Mouse (Mus musculus) forebrain, embryonic 13.5 days (tissue): ENCODE measurements at regions not wholly inside any gene's neighbourhood (a gene's known extent, or its start where the extent isn't known, plus 50 kb on each side); places are given as distances from the start of the nearest gene placed in this dataset.

Source experiments
- ATAC-seq: fragments of 200-750 bp; cut with Nextera tagmentation; 2 replicates; pipeline ENCODE4 v1.8.0; 2017
- H3K27ac ChIP-seq: fragments of 300-500 bp; sonication (generic); 2 replicates; pipeline ENCODE4 v1.5.1; 2015; ENCODE audit warnings: inconsistent platforms, mild to moderate bottlenecking, moderate library complexity
- H3K27me3 ChIP-seq: fragments of 300-500 bp; sonication (generic); 2 replicates; pipeline ENCODE4 v1.6.1; 2015; ENCODE audit warnings: mild to moderate bottlenecking, inconsistent platforms
- H3K36me3 ChIP-seq: fragments of 300-500 bp; sonication (generic); 2 replicates; pipeline ENCODE4 v1.6.1; 2015; ENCODE audit warnings: mild to moderate bottlenecking, inconsistent platforms; ENCODE audit not compliant: poor library complexity, severe bottlenecking
- H3K4me1 ChIP-seq: fragments of 300-500 bp; sonication (generic); 2 replicates; pipeline ENCODE4 v1.6.1; 2015; ENCODE audit warnings: inconsistent platforms
- H3K4me2 ChIP-seq: fragments of 300-500 bp; sonication (generic); 2 replicates; pipeline ENCODE4 v1.6.1; 2015; ENCODE audit warnings: inconsistent platforms, mild to moderate bottlenecking, moderate library complexity
- H3K4me3 ChIP-seq: fragments of 300-500 bp; sonication (generic); 2 replicates; pipeline ENCODE4 v1.5.1; 2015; ENCODE audit warnings: mild to moderate bottlenecking, inconsistent platforms
- H3K9ac ChIP-seq: fragments of 300-500 bp; sonication (generic); 2 replicates; pipeline ENCODE4 v1.6.1; 2015; ENCODE audit warnings: mild to moderate bottlenecking, inconsistent platforms
- H3K9me3 ChIP-seq: fragments of 300-500 bp; sonication (generic); replicated peaks from 2 replicates; pipeline ENCODE4 v1.6.1; 2016; ENCODE audit warnings: inconsistent platforms
- WGBS: fragments of 180-500 bp; shearing (Covaris S2); methylation state at CpG from one replicate; pipeline ENCODE4 v1.1.7; 2015; 5-methylcytosine and 5-hydroxymethylcytosine counted together

- no peak overlapping the region for H3K4me2 ChIP-seq
- no peak overlapping the region for H3K4me3 ChIP-seq
- no peaks in the 10 kb centered on the region for H3K27me3 ChIP-seq
- no peaks in the 10 kb centered on the region for H3K9me3 ChIP-seq
- H3K36me3 ChIP-seq = no peaks in the 10 kb centered on the region
- 76% methylated on average over 1 of the region's 1 CpGs for WGBS
- no peaks in the 10 kb centered on the region for H3K4me1 ChIP-seq
- H3K9ac ChIP-seq = no peak overlapping the region
- ATAC-seq = no peak
- H3K27ac ChIP-seq = no peak overlapping the region
Observed at GRCm38 (mm10) chr15:63286026-63286425, 559.0 kb downstream of the Gsdmc2 start.

- ATAC-seq = no peak
- H3K27ac ChIP-seq = no peak overlapping the region
- no peak overlapping the region for H3K4me2 ChIP-seq
- H3K27me3 ChIP-seq = no peaks in the 10 kb centered on the region
- WGBS = 90% methylated on average over 2 of the region's 2 CpGs
- H3K4me1 ChIP-seq = no peaks in the 10 kb centered on the region
- no peak overlapping the region for H3K4me3 ChIP-seq
- H3K9me3 ChIP-seq = no peaks in the 10 kb centered on the region
- H3K36me3 ChIP-seq = no peaks in the 10 kb centered on the region
- no peak overlapping the region for H3K9ac ChIP-seq
Observed at GRCm38 (mm10) chr15:63270381-63270780, 574.6 kb downstream of the Gsdmc2 start.

GRCm38 (mm10) chr15:63265845-63266244 lies 579.1 kb downstream of the Gsdmc2 start:
- H3K9ac ChIP-seq = no peak overlapping the region
- no peak overlapping the region for H3K27ac ChIP-seq
- H3K4me3 ChIP-seq = no peak overlapping the region
- 91% methylated on average over 1 of the region's 1 CpGs for WGBS
- no peaks in the 10 kb centered on the region for H3K4me1 ChIP-seq
- ATAC-seq = no peak
- no peaks in the 10 kb centered on the region for H3K27me3 ChIP-seq
- H3K9me3 ChIP-seq = no peaks in the 10 kb centered on the region
- no peaks in the 10 kb centered on the region for H3K36me3 ChIP-seq
- no peak overlapping the region for H3K4me2 ChIP-seq

- ATAC-seq = no peak
- H3K4me1 ChIP-seq = no peaks in the 10 kb centered on the region
- no peak overlapping the region for H3K27ac ChIP-seq
- H3K27me3 ChIP-seq = no peaks in the 10 kb centered on the region
- WGBS = 89% methylated on average over 2 of the region's 2 CpGs
- H3K4me2 ChIP-seq = no peak overlapping the region
- no peaks in the 10 kb centered on the region for H3K36me3 ChIP-seq
- no peak overlapping the region for H3K4me3 ChIP-seq
- no peaks in the 10 kb centered on the region for H3K9me3 ChIP-seq
- no peak overlapping the region for H3K9ac ChIP-seq
Observed at GRCm38 (mm10) chr15:63255736-63256135, 589.2 kb downstream of the Gsdmc2 start.

GRCm38 (mm10) chr15:63252781-63253340 lies 592.1 kb downstream of the Gsdmc2 start:
- no peak for ATAC-seq
- Histone ChIP-seq H3K4me3 (no peak overlapping the region), H3K27ac (no peak overlapping the region), H3K27me3 (no peaks in the 10 kb centered on the region), H3K4me1 (no peaks in the 10 kb centered on the region), H3K9me3 (no peaks in the 10 kb centered on the region), H3K4me2 (no peak overlapping the region), H3K36me3 (no peaks in the 10 kb centered on the region), H3K9ac (no peak overlapping the region)
- 69% methylated on average over 1 of the region's 1 CpGs for WGBS

- WGBS = 81% methylated on average over 3 of the region's 3 CpGs
Observed at GRCm38 (mm10) chr15:63238601-63239000, 606.4 kb downstream of the Gsdmc2 start.

GRCm38 (mm10) chr15:63218393-63219060 lies 626.5 kb downstream of the Gsdmc2 start:
- no peak overlapping the region for H3K4me2 ChIP-seq
- 0 out of 2 replicates have a peak, but pooled peaks have one; percentile 4 for ATAC-seq
- no peak overlapping the region for H3K9ac ChIP-seq
- H3K36me3 ChIP-seq = no peaks in the 10 kb centered on the region
- H3K27me3 ChIP-seq = no peaks in the 10 kb centered on the region
- no peak overlapping the region for H3K27ac ChIP-seq
- no peaks in the 10 kb centered on the region for H3K4me1 ChIP-seq
- no peaks in the 10 kb centered on the region for H3K9me3 ChIP-seq
- 56% methylated on average over 2 of the region's 2 CpGs for WGBS
- H3K4me3 ChIP-seq = no peak overlapping the region

More at GRCm38 (mm10) chr15:63238601-63239000, 606.4 kb downstream of the Gsdmc2 start:
- H3K4me1 ChIP-seq = no peaks in the 10 kb centered on the region
- no peaks in the 10 kb centered on the region for H3K9me3 ChIP-seq
- H3K36me3 ChIP-seq = no peaks in the 10 kb centered on the region
- no peak overlapping the region for H3K4me3 ChIP-seq
- H3K4me2 ChIP-seq = no peak overlapping the region
- no peak overlapping the region for H3K27ac ChIP-seq
- ATAC-seq = no peak
- H3K27me3 ChIP-seq = no peaks in the 10 kb centered on the region
- H3K9ac ChIP-seq = no peak overlapping the region

- Histone ChIP-seq H3K27ac (no peak overlapping the region), H3K9me3 (no peaks in the 10 kb centered on the region), H3K9ac (no peak overlapping the region), H3K4me1 (no peaks in the 10 kb centered on the region), H3K27me3 (no peaks in the 10 kb centered on the region), H3K4me2 (no peak overlapping the region), H3K4me3 (no peak overlapping the region), H3K36me3 (no peaks in the 10 kb centered on the region)
- 90% methylated on average over 1 of the region's 1 CpGs for WGBS
- ATAC-seq = peak; percentile 24; the same call in 1 of the 2 replicates
Observed at GRCm38 (mm10) chr15:63205150-63205549, 639.8 kb downstream of the Gsdmc2 start.

- 95% methylated on average over 2 of the region's 2 CpGs for WGBS
- Histone ChIP-seq H3K9me3 (no peaks in the 10 kb centered on the region), H3K27ac (no peak overlapping the region), H3K4me1 (no peaks in the 10 kb centered on the region), H3K36me3 (no peaks in the 10 kb centered on the region), H3K4me2 (no peak overlapping the region), H3K27me3 (no peaks in the 10 kb centered on the region), H3K4me3 (no peak overlapping the region), H3K9ac (no peak overlapping the region)
- no peak for ATAC-seq
Observed at GRCm38 (mm10) chr15:63195031-63195430, 649.9 kb downstream of the Gsdmc2 start.

GRCm38 (mm10) chr15:63194492-63194797 lies 650.5 kb downstream of the Gsdmc2 start:
- H3K4me1 ChIP-seq = no peaks in the 10 kb centered on the region
- H3K9ac ChIP-seq = no peak overlapping the region
- ATAC-seq = no peak
- H3K4me3 ChIP-seq = no peak overlapping the region
- H3K9me3 ChIP-seq = no peaks in the 10 kb centered on the region
- H3K27ac ChIP-seq = no peak overlapping the region
- H3K36me3 ChIP-seq = no peaks in the 10 kb centered on the region
- H3K27me3 ChIP-seq = no peaks in the 10 kb centered on the region
- 29% methylated on average over 1 of the region's 1 CpGs for WGBS
- H3K4me2 ChIP-seq = no peak overlapping the region

- no peak overlapping the region for H3K4me2 ChIP-seq
- no peaks in the 10 kb centered on the region for H3K36me3 ChIP-seq
- WGBS = 71% methylated on average over 2 of the region's 2 CpGs
- H3K27ac ChIP-seq = no peak overlapping the region
- no peak for ATAC-seq
- H3K9me3 ChIP-seq = no peaks in the 10 kb centered on the region
- no peak overlapping the region for H3K4me3 ChIP-seq
- no peaks in the 10 kb centered on the region for H3K4me1 ChIP-seq
- no peaks in the 10 kb centered on the region for H3K27me3 ChIP-seq
- no peak overlapping the region for H3K9ac ChIP-seq
Observed at GRCm38 (mm10) chr15:63193617-63194491, 651.1 kb downstream of the Gsdmc2 start.

- Histone ChIP-seq H3K9ac (no peak overlapping the region), H3K4me1 (no peaks in the 10 kb centered on the region), H3K4me3 (no peak overlapping the region), H3K27me3 (no peaks in the 10 kb centered on the region), H3K9me3 (no peaks in the 10 kb centered on the region), H3K27ac (no peak overlapping the region), H3K36me3 (no peaks in the 10 kb centered on the region), H3K4me2 (no peak overlapping the region)
- WGBS = 81% methylated on average over 2 of the region's 2 CpGs
- no peak for ATAC-seq
Observed at GRCm38 (mm10) chr15:63191731-63192130, 653.2 kb downstream of the Gsdmc2 start.
